Mouse (Mus musculus): Measurements from ENCODE around the gene Mup17.
"Not testable (repeated sequence)": the region's sequence is repeated elsewhere in the genome, so short reads cannot be mapped to it uniquely, and the experiment has no call there.

The Mup17 gene

GRCm38 (mm10) chr4:61595771-61596170 is at the start of gene Mup17:
TSS of gene Mup17 (minus strand) at chr4:61595871.
- not testable (repeated sequence) for DNase-seq (ENCODE audit: extremely low spot score, low read depth, low spot score)

GRCm38 (mm10) chr4:61571561-61571960 is 24.1 kb downstream of the Mup17 start:
- not testable (repeated sequence) for DNase-seq (ENCODE audit: extremely low spot score, low read depth, low spot score)

- not testable (repeated sequence) for DNase-seq (ENCODE audit: extremely low spot score, low read depth, low spot score)
Observed at GRCm38 (mm10) chr4:61555887-61556286, 39.8 kb downstream of the Mup17 start.

Measured in hindlimb bud, embryonic 11.5 days (tissue).